Mouse (Mus musculus) lung, embryonic 16.5 days (tissue): ENCODE results near the gene Ankrd28. TPM values are rescaled to one million over a fixed set of nuclear protein-coding genes. Genes with fewer than 3 reads are reported as not detected.

Source experiments
- ATAC-seq: fragments of 200-750 bp; cut with Nextera tagmentation; 2 replicates; pipeline ENCODE4 v1.8.0; 2017; ENCODE audit warnings: low read depth, mild to moderate bottlenecking, moderate library complexity
- H3K27ac ChIP-seq: fragments of 300-500 bp; sonication (generic); 2 replicates; pipeline ENCODE4 v1.5.1; 2014; ENCODE audit warnings: mild to moderate bottlenecking, control low read depth, low read length
- H3K27me3 ChIP-seq: fragments of 300-500 bp; sonication (generic); 2 replicates; pipeline ENCODE4 v1.6.1; 2014; ENCODE audit warnings: low read depth, low read length, mixed read lengths; ENCODE audit not compliant: control insufficient read depth, insufficient read depth
- H3K36me3 ChIP-seq: fragments of 300-500 bp; sonication (generic); 2 replicates; pipeline ENCODE4 v1.6.1; 2014; ENCODE audit warnings: low read length; ENCODE audit not compliant: control insufficient read depth, insufficient read depth
- H3K4me1 ChIP-seq: fragments of 300-500 bp; sonication (generic); replicated peaks from 2 replicates; pipeline ENCODE4 v1.6.1; 2014; ENCODE audit warnings: low read length, mixed read lengths; ENCODE audit not compliant: control insufficient read depth, insufficient read depth
- H3K4me2 ChIP-seq: fragments of 300-500 bp; sonication (generic); 2 replicates; pipeline ENCODE4 v1.6.1; 2014; ENCODE audit warnings: low read depth, low read length, control low read depth
- H3K4me3 ChIP-seq: fragments of 300-500 bp; sonication (generic); 2 replicates; pipeline ENCODE4 v1.5.1; 2014; ENCODE audit warnings: mild to moderate bottlenecking, low read length, control low read depth
- H3K9ac ChIP-seq: fragments of 300-500 bp; sonication (generic); 2 replicates; pipeline ENCODE4 v1.6.1; 2014; ENCODE audit warnings: low read length, control low read depth
- H3K9me3 ChIP-seq: fragments of 300-500 bp; sonication (generic); 2 replicates; pipeline ENCODE4 v1.6.1; 2016; ENCODE audit warnings: low read length; ENCODE audit not compliant: control insufficient read depth
- WGBS: fragments of 180-500 bp; shearing (Covaris S2); extraction: QIAGEN DNeasy Blood & Tissue Kit; methylation state at CpG from one replicate; pipeline ENCODE4 v1.1.7; 2014; 5-methylcytosine and 5-hydroxymethylcytosine counted together
- polyA plus RNA-seq: library from polyadenylated mRNA; unstranded; fragments of >200 nt; fragmentation: Nextera tagmentation; extraction: Ambion mirVana; gene quantifications from 2 replicates; pipeline ENCODE4 v1.2.1, GENCODE M21; 2015

The Ankrd28 gene
- polyA plus RNA-seq, 1 experiment from 2014 or later, result 7.0 TPM

- Histone ChIP-seq H3K4me3 (no peak overlapping the region), H3K27me3 (no peaks in the 10 kb centered on the region), H3K9ac (no peak overlapping the region), H3K36me3 (no peaks in the 10 kb centered on the region), H3K4me2 (no peak overlapping the region), H3K27ac (no peak overlapping the region), H3K9me3 (peaks cover 3% of the 10 kb centered on the region; the same call in 1 of the 2 replicates), H3K4me1 (peaks cover 5% of the 10 kb centered on the region; the same call in 1 of the 2 replicates)
- WGBS, result 70% methylated on average over 1 of the region's 1 CpGs
- ATAC-seq, result no peak
Measured at GRCm38 (mm10) chr14:31652624-31653023, 177.8 kb downstream of the Ankrd28 start.

GRCm38 (mm10) chr14:31652106-31652505 lies 178.3 kb downstream of the Ankrd28 start:
- Histone ChIP-seq H3K27ac (no peak overlapping the region), H3K9me3 (peaks cover 3% of the 10 kb centered on the region; the same call in 1 of the 2 replicates), H3K9ac (no peak overlapping the region), H3K4me1 (no peaks in the 10 kb centered on the region), H3K4me3 (no peak overlapping the region), H3K4me2 (no peak overlapping the region), H3K36me3 (no peaks in the 10 kb centered on the region), H3K27me3 (no peaks in the 10 kb centered on the region)
- ATAC-seq, result no peak
- WGBS, result 24% methylated on average over 5 of the region's 5 CpGs

- no peak overlapping the region for H3K27ac ChIP-seq
- no peak for ATAC-seq
- no peaks in the 10 kb centered on the region for H3K36me3 ChIP-seq
- WGBS, result 51% methylated on average over 7 of the region's 7 CpGs
- no peaks in the 10 kb centered on the region for H3K4me1 ChIP-seq
- peaks cover 3% of the 10 kb centered on the region; the same call in 1 of the 2 replicates for H3K9me3 ChIP-seq
- no peak overlapping the region for H3K9ac ChIP-seq
- H3K4me2 ChIP-seq, result no peak overlapping the region
- H3K27me3 ChIP-seq, result no peaks in the 10 kb centered on the region
- H3K4me3 ChIP-seq, result no peak overlapping the region
Measured at GRCm38 (mm10) chr14:31651206-31651605, 179.2 kb downstream of the Ankrd28 start.

GRCm38 (mm10) chr14:31650347-31650746 lies 180.1 kb downstream of the Ankrd28 start:
- Histone ChIP-seq H3K4me3 (no peak overlapping the region), H3K9me3 (peaks cover 3% of the 10 kb centered on the region; the same call in 1 of the 2 replicates), H3K9ac (no peak overlapping the region), H3K36me3 (no peaks in the 10 kb centered on the region), H3K4me2 (no peak overlapping the region), H3K27ac (no peak overlapping the region), H3K4me1 (no peaks in the 10 kb centered on the region), H3K27me3 (no peaks in the 10 kb centered on the region)
- ATAC-seq, result peak; percentile 23; the same call in 1 of the 2 replicates
- 93% methylated on average over 3 of the region's 3 CpGs for WGBS

Other genes starting within 250 kb of the Ankrd28 start
- 1.2 and 1.6 TPM in 2 replicates for gene Colq, start 239.3 kb downstream of the Ankrd28 start, polyA plus RNA-seq
- 0.45 and 1.6 TPM in 2 replicates for gene Gm49387, start 189.8 kb downstream of the Ankrd28 start, polyA plus RNA-seq
- gene Btd, start 189.6 kb downstream of the Ankrd28 start, polyA plus RNA-seq, result 27.8 and 28.6 TPM in 2 replicates
- gene Hacl1, start 189.4 kb downstream of the Ankrd28 start, polyA plus RNA-seq, result 11.4 and 12.7 TPM in 2 replicates
- 0.15 and 0.31 TPM in 2 replicates for gene Galnt15, start 198.3 kb upstream of the Ankrd28 start, polyA plus RNA-seq